In genomic region chr6:81912177-81912576, GRCm38 (mm10) we compare ENCODE assay signal across 12 mouse cellular contexts. TPM values are rescaled to one million over a fixed set of nuclear protein-coding genes. Genes with fewer than 3 reads are reported as not detected.
DNase-seq lines count a peak whose midpoint lies in the region.
"Had no signal": no experiment of that assay in that cellular context is flagged by ENCODE, and none has a peak within 500 bp of the region (broad histone marks: within the 10 kb centered on the region; RNA-seq: fewer than 3 reads in every experiment).

No protein-coding gene starts in this region.

- DNase-seq in heart, adult 11 months: peak; percentile 35
- DNase-seq in heart, adult 9 months (ENCODE audit: low spot score in 2 of 2): no peak
- peak; percentile 72 to 80 for DNase-seq in frontal cortex, adult 2 months (ENCODE audit: extremely low spot score in 1 of 2, low spot score in 1 of 2)
- peak; percentile 20 to 38 for DNase-seq in layer of hippocampus, postnatal 25 days (ENCODE audit: extremely low spot score in 1 of 2, low spot score in 1 of 2)
- peak; percentile 17 for DNase-seq in right cerebral cortex, postnatal 14 days
- DNase-seq in adrenal gland, postnatal 4 days (ENCODE audit: low spot score in 2 of 2): no peak
- no peak for DNase-seq in heart, adult 8-10 months (ENCODE audit: low spot score)
- DNase-seq: cerebellum, adult 9-11 months; heart, adult 2 months; heart, postnatal 4 days; kidney, postnatal 14 days; lung, adult 18-20 months had no signal

RNA-seq across cellular contexts. Expression of gene Gcfc2, which starts 11.3 kb away (rescaled TPM):
- polyA plus RNA-seq in frontal cortex, adult 2 months (2012; rRNA removed): 10.8 and 14.4 TPM in 2 replicates
- 10 to 100 TPM; 12.0 to 15.8 TPM for total RNA-seq in layer of hippocampus, postnatal 25 days (2021)
- total RNA-seq in adrenal gland, postnatal 4 days (2021): 10 to 100 TPM; 18.9 to 22.9 TPM
- 1 to 10 TPM; 2.3 to 4.6 (median 3.2) TPM for total RNA-seq in heart, adult 8-10 months (2022)

RNA-seq across cellular contexts. Expression of gene Mrpl19, which starts 53.6 kb away (rescaled TPM):
- 10.8 and 15.0 TPM in 2 replicates for polyA plus RNA-seq in frontal cortex, adult 2 months (2012; rRNA removed)
- 10 to 100 TPM; 28.4 to 36.7 TPM for total RNA-seq in layer of hippocampus, postnatal 25 days (2021)
- 10 to 100 TPM; 38.3 to 40.0 TPM for total RNA-seq in adrenal gland, postnatal 4 days (2021)
- total RNA-seq in heart, adult 8-10 months (2022): 10 to 100 TPM; 37.6 to 46.0 (median 41.4) TPM

Comparison
In these comparisons a context has a peak if more than half of its experiments do, and no peak if none do; other contexts are left out.
1. DNase-seq: peak in heart, adult 11 months (single experiment), frontal cortex, adult 2 months (2 of 2), layer of hippocampus, postnatal 25 days (2 of 2) and right cerebral cortex, postnatal 14 days (single experiment); none in heart, adult 9 months (0 of 2), adrenal gland, postnatal 4 days (0 of 2) and heart, adult 8-10 months (single experiment).